Mouse (Mus musculus): ENCODE measurements around the gene Birc5. TPM values are rescaled to one million over a fixed set of nuclear protein-coding genes. Genes with fewer than 3 reads are reported as not detected.

Gene Birc5
- polyA plus RNA-seq, 1 experiment from 2014 or later = 306 TPM

DNA sequence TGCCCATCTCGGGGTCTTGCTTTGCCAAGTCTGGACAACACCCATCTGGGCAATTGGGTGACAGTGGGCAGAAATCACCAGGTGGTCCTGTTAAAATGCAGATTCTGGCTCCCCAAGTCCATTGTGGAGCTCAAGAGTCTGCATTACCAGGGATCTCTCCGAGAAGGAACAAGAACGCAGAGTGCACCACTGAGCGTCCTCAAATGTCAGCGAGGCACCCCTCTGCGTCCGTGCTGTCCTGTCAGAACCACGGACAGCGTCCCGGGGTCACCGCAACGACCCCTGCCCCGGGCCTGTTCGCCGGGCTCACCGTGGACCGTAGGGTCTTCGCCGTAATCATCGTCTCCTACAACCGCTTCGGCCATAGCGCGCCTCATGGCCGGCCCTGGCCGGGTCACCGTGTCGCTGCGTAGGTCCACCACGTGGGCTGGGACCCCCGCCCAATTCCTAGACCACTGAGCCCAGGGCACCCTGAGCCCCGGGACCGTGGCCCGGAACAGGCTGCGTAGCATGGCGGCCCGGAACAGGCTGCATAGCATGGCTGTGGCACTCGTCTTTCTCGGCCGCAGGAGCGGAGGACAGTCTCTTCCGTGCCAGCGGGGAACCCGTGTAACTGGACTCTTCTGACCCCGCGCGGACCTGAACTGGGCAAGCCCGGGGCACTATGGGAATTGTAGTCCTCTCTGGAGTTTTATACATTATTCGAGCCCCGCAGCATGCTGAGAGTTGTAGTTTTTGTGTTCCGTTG is 24.0 kb downstream of the Birc5 start, which contains the start of gene Tha1:
Gene Tha1 (minus strand): TSS at position 621 of the 748 bp plus-strand sequence.
- peak within 1 kb of the TSS; percentile 31 for H3K27ac ChIP-seq (ENCODE audit: low read length)
- H3K9ac ChIP-seq (ENCODE audit: low read depth, low read length) = peak within 1 kb of the TSS; percentile 85
- no peaks in the 10 kb centered on the region; the same call in 1 of the 2 replicates for H3K36me3 ChIP-seq (ENCODE audit: control insufficient read depth, insufficient read depth, low read length)
- H3K27me3 ChIP-seq (replicated peaks; ENCODE audit: control insufficient read depth, insufficient read depth, low read length) = no peaks in the 10 kb centered on the region
- peak within 1 kb of the TSS; percentile 86 for H3K4me2 ChIP-seq (ENCODE audit: low read depth, low read length)
- peak within 1 kb of the TSS; percentile 70 for H3K4me3 ChIP-seq (ENCODE audit: low read length)
- peak; percentile 81 for ATAC-seq
- WGBS = 2% methylated on average over 51 of the region's 51 CpGs
- no peaks in the 10 kb centered on the region for H3K9me3 ChIP-seq (ENCODE audit: control insufficient read depth, low read length)
- peaks cover 18% of the 10 kb centered on the region for H3K4me1 ChIP-seq (ENCODE audit: control insufficient read depth, insufficient read depth, low read length)

DNA sequence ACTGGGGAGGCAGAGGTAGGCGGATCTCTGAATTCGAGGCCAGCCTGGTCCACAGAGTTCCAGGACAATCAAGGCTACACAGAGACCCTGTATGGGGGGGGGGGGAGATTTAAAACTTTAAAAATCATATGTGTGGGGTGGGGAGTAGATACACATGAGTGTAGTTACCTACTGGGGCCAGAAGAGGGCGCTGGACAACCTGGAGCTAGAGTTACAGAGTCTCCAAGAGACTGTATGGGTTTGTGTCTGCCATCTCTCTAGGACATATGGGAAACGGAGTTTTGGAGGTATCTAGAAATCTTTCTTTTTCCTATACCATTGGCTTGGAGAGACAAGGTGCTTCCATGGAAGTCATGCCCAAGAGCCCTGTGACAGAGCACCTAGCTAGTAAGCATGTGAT is 25.4 kb downstream of the Birc5 start:
- Histone ChIP-seq H3K9me3 (ENCODE audit: control insufficient read depth, low read length) (no peaks in the 10 kb centered on the region), H3K27ac (ENCODE audit: low read length) (no peak overlapping the region), H3K4me1 (ENCODE audit: control insufficient read depth, insufficient read depth, low read length) (peaks cover 29% of the 10 kb centered on the region), H3K4me2 (ENCODE audit: low read depth, low read length) (no peak overlapping the region), H3K27me3 (replicated peaks; ENCODE audit: control insufficient read depth, insufficient read depth, low read length) (no peaks in the 10 kb centered on the region), H3K36me3 (ENCODE audit: control insufficient read depth, insufficient read depth, low read length) (no peaks in the 10 kb centered on the region; the same call in 1 of the 2 replicates), H3K9ac (ENCODE audit: low read depth, low read length) (no peak overlapping the region), H3K4me3 (ENCODE audit: low read length) (no peak overlapping the region)
- ATAC-seq = no peak
- WGBS = 63% methylated on average over 4 of the region's 4 CpGs

DNA sequence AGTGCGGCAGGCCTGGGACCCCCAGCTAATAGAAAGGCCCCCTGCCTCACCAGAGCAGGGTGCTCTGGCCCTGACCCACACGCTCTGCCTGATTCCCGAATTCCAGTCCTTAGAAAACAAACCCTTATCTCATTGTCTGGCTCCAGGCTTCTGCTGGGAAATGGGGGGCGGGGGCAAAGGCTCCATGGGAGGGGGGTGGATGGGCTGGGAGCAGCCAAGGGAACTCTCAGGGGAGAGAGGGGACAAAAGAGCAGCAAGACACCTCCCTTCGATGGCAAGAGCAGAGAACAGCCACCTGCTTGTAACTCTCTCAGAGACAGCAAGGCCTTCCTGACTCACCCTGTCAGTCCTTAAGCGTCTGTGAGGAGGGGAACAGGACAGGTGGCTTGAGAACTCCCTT is 26.6 kb downstream of the Birc5 start:
- Histone ChIP-seq H3K36me3 (ENCODE audit: control insufficient read depth, insufficient read depth, low read length) (no peaks in the 10 kb centered on the region), H3K4me1 (ENCODE audit: control insufficient read depth, insufficient read depth, low read length) (peaks cover 24% of the 10 kb centered on the region), H3K9me3 (ENCODE audit: control insufficient read depth, low read length) (no peaks in the 10 kb centered on the region), H3K9ac (ENCODE audit: low read depth, low read length) (no peak overlapping the region), H3K27me3 (replicated peaks; ENCODE audit: control insufficient read depth, insufficient read depth, low read length) (no peaks in the 10 kb centered on the region), H3K4me3 (ENCODE audit: low read length) (no peak overlapping the region), H3K4me2 (ENCODE audit: low read depth, low read length) (no peak overlapping the region), H3K27ac (ENCODE audit: low read length) (no peak overlapping the region)
- 29% methylated on average over 6 of the region's 6 CpGs for WGBS
- no peak for ATAC-seq

DNA sequence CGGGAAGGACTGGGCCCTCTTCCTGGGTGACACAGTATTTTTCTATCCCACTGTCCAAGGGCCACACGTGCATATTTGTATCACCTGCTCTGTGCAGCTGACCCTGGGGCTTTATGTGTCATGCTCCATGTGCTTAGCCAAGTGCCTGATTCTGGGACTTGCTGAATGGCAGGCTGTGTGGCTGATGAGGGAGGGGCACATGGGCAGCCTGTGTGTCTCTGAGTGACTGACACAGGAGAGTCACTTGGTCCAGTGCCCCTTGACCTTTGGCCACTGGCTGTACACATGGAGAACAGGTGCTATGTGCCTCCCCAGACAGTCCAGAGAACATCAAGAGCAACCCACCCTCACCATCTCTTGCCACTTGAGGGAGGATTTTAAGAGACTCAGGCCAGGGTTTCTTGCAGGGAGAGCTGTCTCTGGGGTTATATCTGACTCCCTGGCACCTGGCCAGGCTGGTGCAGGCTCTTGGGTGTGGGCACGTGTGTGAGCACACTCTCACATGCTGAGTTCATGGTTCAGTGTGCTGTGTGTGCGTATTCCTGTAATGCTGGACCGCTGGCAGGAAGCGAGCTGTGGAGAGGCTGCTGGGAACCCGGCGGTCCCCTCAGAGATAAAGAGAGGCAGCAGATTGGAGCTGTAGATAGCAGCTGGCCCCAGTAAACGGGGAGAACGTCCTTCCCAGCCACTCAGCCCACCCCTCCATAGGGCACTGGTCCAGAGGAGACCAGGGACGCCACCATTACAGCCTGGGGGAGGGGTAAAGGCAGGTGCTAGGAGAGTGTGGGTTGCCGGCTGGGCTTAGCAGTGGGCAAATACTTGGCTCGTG is 29.1 kb downstream of the Birc5 start:
- peak overlapping the region; percentile 65 for H3K9ac ChIP-seq (ENCODE audit: low read depth, low read length)
- H3K4me2 ChIP-seq (ENCODE audit: low read depth, low read length) = peak overlapping the region; percentile 42
- H3K4me1 ChIP-seq (ENCODE audit: control insufficient read depth, insufficient read depth, low read length) = peaks cover 36% of the 10 kb centered on the region
- no peaks in the 10 kb centered on the region for H3K9me3 ChIP-seq (ENCODE audit: control insufficient read depth, low read length)
- peak overlapping the region; percentile 72 for H3K27ac ChIP-seq (ENCODE audit: low read length)
- 0 out of 2 replicates have a peak overlapping the region, but pooled peaks have one; percentile 12 for H3K4me3 ChIP-seq (ENCODE audit: low read length)
- WGBS = 21% methylated on average over 13 of the region's 13 CpGs
- H3K36me3 ChIP-seq (ENCODE audit: control insufficient read depth, insufficient read depth, low read length) = no peaks in the 10 kb centered on the region
- ATAC-seq = peak; percentile 47
- H3K27me3 ChIP-seq (replicated peaks; ENCODE audit: control insufficient read depth, insufficient read depth, low read length) = no peaks in the 10 kb centered on the region

DNA sequence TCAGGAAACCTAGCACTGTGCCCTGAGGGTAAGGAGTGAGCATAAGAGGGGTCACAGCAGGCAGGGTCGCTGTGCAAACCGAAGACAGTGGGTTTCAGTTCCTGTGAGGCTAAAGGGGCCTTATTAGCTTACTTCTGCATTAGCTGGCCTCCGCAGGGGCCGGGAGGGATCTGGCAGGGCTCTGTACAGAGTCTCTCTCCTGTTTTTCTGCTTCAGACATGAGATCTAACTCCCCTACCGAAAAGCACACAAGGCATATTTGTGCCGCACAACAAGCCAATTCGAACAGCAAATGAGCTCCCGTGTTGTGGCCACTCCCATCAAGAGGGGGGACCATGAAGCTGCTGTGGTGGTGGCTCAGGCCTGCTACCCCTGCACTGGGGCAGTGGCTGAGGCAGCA is 29.8 kb downstream of the Birc5 start:
- 0 out of 2 replicates have a peak, but pooled peaks have one; percentile 1 for ATAC-seq
- H3K27me3 ChIP-seq (replicated peaks; ENCODE audit: control insufficient read depth, insufficient read depth, low read length) = no peaks in the 10 kb centered on the region
- peak overlapping the region; percentile 42 for H3K4me2 ChIP-seq (ENCODE audit: low read depth, low read length)
- peaks cover 36% of the 10 kb centered on the region for H3K4me1 ChIP-seq (ENCODE audit: control insufficient read depth, insufficient read depth, low read length)
- no peaks in the 10 kb centered on the region for H3K36me3 ChIP-seq (ENCODE audit: control insufficient read depth, insufficient read depth, low read length)
- 31% methylated on average over 8 of the region's 8 CpGs for WGBS
- H3K9ac ChIP-seq (ENCODE audit: low read depth, low read length) = peak overlapping the region; percentile 65
- no peak overlapping the region for H3K4me3 ChIP-seq (ENCODE audit: low read length)
- peak overlapping the region; percentile 72 for H3K27ac ChIP-seq (ENCODE audit: low read length)
- no peaks in the 10 kb centered on the region for H3K9me3 ChIP-seq (ENCODE audit: control insufficient read depth, low read length)

DNA sequence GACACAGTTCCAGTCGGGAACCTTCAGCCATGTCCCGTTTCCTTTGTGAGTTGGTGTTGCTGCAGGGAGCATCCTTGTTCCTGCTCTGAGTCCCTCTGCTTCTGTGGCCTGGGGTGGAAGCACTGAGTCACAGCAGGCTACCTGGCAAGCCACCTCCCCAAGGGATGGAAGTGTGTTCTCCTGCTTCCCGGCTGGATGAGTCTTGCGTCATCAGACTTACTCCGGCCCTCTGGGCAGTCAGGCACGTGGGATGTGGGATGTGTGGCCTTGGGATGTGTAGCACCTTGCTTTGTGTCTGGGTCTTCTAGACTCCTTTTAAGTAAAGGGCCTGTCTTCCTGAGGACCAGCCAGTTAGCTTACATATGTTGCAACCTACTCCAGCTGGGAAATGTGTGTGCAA is 30.6 kb downstream of the Birc5 start:
- peaks cover 36% of the 10 kb centered on the region for H3K4me1 ChIP-seq (ENCODE audit: control insufficient read depth, insufficient read depth, low read length)
- no peaks in the 10 kb centered on the region for H3K27me3 ChIP-seq (replicated peaks; ENCODE audit: control insufficient read depth, insufficient read depth, low read length)
- H3K4me3 ChIP-seq (ENCODE audit: low read length) = no peak overlapping the region
- 81% methylated on average over 6 of the region's 6 CpGs for WGBS
- no peaks in the 10 kb centered on the region for H3K9me3 ChIP-seq (ENCODE audit: control insufficient read depth, low read length)
- ATAC-seq = no peak
- H3K27ac ChIP-seq (ENCODE audit: low read length) = no peak overlapping the region
- H3K36me3 ChIP-seq (ENCODE audit: control insufficient read depth, insufficient read depth, low read length) = no peaks in the 10 kb centered on the region
- no peak overlapping the region for H3K9ac ChIP-seq (ENCODE audit: low read depth, low read length)
- H3K4me2 ChIP-seq (ENCODE audit: low read depth, low read length) = no peak overlapping the region

DNA sequence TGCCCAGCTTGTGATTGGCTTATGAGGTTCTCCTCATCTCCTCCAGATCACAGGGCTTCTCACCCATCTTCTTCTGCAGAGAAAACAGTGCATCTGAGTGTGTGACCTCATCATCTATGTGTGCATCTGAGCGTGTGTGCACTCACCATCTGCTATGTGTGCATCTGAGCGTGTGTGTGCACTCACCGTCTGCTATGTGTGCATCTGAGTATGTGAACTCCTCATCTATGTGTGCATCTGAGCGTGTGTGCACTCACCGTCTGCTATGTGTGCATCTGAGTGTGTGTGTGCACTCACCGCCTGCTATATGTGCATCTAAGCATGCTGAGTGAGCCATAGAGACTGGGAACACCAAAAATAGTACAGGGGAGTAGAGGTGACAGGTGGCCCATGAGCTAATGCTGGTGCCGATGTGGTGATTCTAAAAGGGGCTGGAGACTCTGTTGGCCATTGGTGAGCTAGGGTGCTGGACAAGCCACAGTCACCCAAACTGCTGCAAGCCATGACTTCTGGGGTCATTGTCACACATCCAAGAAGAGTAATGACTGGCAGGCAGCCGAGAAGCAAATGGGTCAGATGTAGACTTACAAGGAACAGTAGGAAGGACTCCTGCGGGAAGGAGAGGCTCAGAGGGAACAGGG is 31.4 kb downstream of the Birc5 start:
- WGBS = 91% methylated on average over 9 of the region's 9 CpGs
- Histone ChIP-seq H3K9me3 (ENCODE audit: control insufficient read depth, low read length) (no peaks in the 10 kb centered on the region), H3K4me1 (ENCODE audit: control insufficient read depth, insufficient read depth, low read length) (peaks cover 36% of the 10 kb centered on the region), H3K27me3 (replicated peaks; ENCODE audit: control insufficient read depth, insufficient read depth, low read length) (no peaks in the 10 kb centered on the region), H3K27ac (ENCODE audit: low read length) (no peak overlapping the region), H3K9ac (ENCODE audit: low read depth, low read length) (no peak overlapping the region), H3K4me2 (ENCODE audit: low read depth, low read length) (no peak overlapping the region), H3K4me3 (ENCODE audit: low read length) (no peak overlapping the region), H3K36me3 (ENCODE audit: control insufficient read depth, insufficient read depth, low read length) (no peaks in the 10 kb centered on the region)
- ATAC-seq = no peak

DNA sequence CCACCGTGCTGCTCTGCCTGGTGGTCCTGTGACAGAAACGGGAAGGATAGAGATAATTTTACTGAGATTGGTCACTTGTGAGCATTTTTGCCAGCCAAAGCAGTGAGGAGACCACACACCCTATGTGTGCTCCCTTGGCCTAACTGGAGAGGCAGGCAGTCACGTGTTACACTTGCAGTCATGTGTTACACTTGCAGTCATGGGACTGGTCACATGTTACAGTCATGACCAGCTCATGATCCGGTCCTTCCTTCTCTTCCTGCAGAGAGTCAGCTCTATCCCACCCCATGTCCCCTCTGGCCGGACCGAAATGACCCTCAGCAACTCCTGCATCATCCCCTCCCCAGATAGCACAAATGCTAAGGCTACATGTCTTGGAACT is 31.9 kb downstream of the Birc5 start:
- peak overlapping the region; percentile 56; the same call in 1 of the 2 replicates for H3K9ac ChIP-seq (ENCODE audit: low read depth, low read length)
- H3K4me3 ChIP-seq (ENCODE audit: low read length) = no peak overlapping the region
- H3K4me1 ChIP-seq (ENCODE audit: control insufficient read depth, insufficient read depth, low read length) = peaks cover 36% of the 10 kb centered on the region
- peak overlapping the region; percentile 83 for H3K27ac ChIP-seq (ENCODE audit: low read length)
- WGBS = 83% methylated on average over 6 of the region's 6 CpGs
- no peaks in the 10 kb centered on the region for H3K36me3 ChIP-seq (ENCODE audit: control insufficient read depth, insufficient read depth, low read length)
- no peak overlapping the region for H3K4me2 ChIP-seq (ENCODE audit: low read depth, low read length)
- no peaks in the 10 kb centered on the region for H3K27me3 ChIP-seq (replicated peaks; ENCODE audit: control insufficient read depth, insufficient read depth, low read length)
- H3K9me3 ChIP-seq (ENCODE audit: control insufficient read depth, low read length) = no peaks in the 10 kb centered on the region
- ATAC-seq = no peak

DNA sequence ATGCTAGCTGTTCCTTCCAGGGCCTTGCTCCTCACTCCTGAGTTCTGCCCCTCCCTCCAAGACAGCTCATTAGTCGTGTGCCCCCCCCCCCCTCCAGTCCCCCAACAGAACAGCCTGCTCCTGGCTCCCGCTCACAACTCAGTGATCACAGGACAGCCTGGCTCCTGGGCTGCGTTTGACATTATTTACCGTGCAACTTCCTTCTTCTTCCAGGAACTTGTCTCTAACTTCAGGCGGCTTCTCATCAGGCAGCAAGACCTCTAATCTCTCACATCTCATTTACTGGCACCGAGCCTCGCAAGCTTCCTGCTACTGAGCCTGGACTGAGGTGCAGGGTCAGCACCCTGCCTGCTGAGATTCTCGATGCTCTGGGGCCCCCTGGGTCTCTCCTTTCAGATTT is 32.7 kb downstream of the Birc5 start:
- 0 out of 2 replicates have a peak overlapping the region, but pooled peaks have one; percentile 7 for H3K4me2 ChIP-seq (ENCODE audit: low read depth, low read length)
- peak; percentile 53 for ATAC-seq
- H3K4me1 ChIP-seq (ENCODE audit: control insufficient read depth, insufficient read depth, low read length) = peaks cover 36% of the 10 kb centered on the region
- H3K9ac ChIP-seq (ENCODE audit: low read depth, low read length) = peak overlapping the region; percentile 56
- H3K4me3 ChIP-seq (ENCODE audit: low read length) = no peak overlapping the region
- H3K36me3 ChIP-seq (ENCODE audit: control insufficient read depth, insufficient read depth, low read length) = no peaks in the 10 kb centered on the region
- no peaks in the 10 kb centered on the region for H3K9me3 ChIP-seq (ENCODE audit: control insufficient read depth, low read length)
- WGBS = 4% methylated on average over 8 of the region's 8 CpGs
- no peaks in the 10 kb centered on the region for H3K27me3 ChIP-seq (replicated peaks; ENCODE audit: control insufficient read depth, insufficient read depth, low read length)
- peak overlapping the region; percentile 83 for H3K27ac ChIP-seq (ENCODE audit: low read length)

Measured in intestine, embryonic 16.5 days (tissue).